Mouse (Mus musculus) spleen, embryonic (tissue): ENCODE results near the gene Sacm1l.

Experiments used
- CTCF ChIA-PET: fragments of 350-600 bp; sonication (Branson Sonifier 250); formaldehyde crosslinking; loops from one replicate; lab custom pipeline; 2022; lab: Charles Lee

Gene Sacm1l

GRCm38 (mm10) chr9:123507380-123507779, 22.2 kb upstream of the Sacm1l start:
- CTCF ChIA-PET: interaction anchor here (0.6 kb wide), 1 partner anchor 10 kb away, joined by 3 read pairs; no protein-coding TSS in a partner anchor

- CTCF ChIA-PET: interaction anchor here (0.9 to 1.2 kb wide), 3 partner anchors 11 to 33 kb away, joined by 3 to 8 read pairs (median 3); no protein-coding TSS in a partner anchor
Observed at GRCm38 (mm10) chr9:123508986-123509385, 20.6 kb upstream of the Sacm1l start.

- CTCF ChIA-PET: interaction anchor here (0.8 to 1.2 kb wide), 3 partner anchors 14 to 28 kb away, joined by 3 to 39 read pairs (median 8); no protein-coding TSS in a partner anchor
Observed at GRCm38 (mm10) chr9:123509638-123510604, 19.6 kb upstream of the Sacm1l start.

- CTCF ChIA-PET: interaction anchor here (1.2 to 1.5 kb wide), 2 partner anchors 13 to 18 kb away, joined by 3 read pairs; no protein-coding TSS in a partner anchor
Observed at GRCm38 (mm10) chr9:123510926-123511325, 18.6 kb upstream of the Sacm1l start.

GRCm38 (mm10) chr9:123512482-123512881, 17.1 kb upstream of the Sacm1l start:
- CTCF ChIA-PET: interaction anchor here (0.6 to 1.5 kb wide), 3 partner anchors 14 to 292 kb away, joined by 3 to 8 read pairs (median 5); no protein-coding TSS in a partner anchor

- CTCF ChIA-PET: interaction anchor here (0.6 kb wide), 2 partner anchors 14 to 417 kb away, joined by 4 to 6 read pairs; no protein-coding TSS in a partner anchor
Observed at GRCm38 (mm10) chr9:123515087-123515486, 14.5 kb upstream of the Sacm1l start.

GRCm38 (mm10) chr9:123516641-123517385, 12.7 kb upstream of the Sacm1l start:
- CTCF ChIA-PET: no interaction called here

- CTCF ChIA-PET: interaction anchor here (0.7 to 1.2 kb wide), 4 partner anchors 11 to 38 kb away, joined by 3 read pairs; no protein-coding TSS in a partner anchor
Observed at GRCm38 (mm10) chr9:123518969-123519894, 10.3 kb upstream of the Sacm1l start.

- CTCF ChIA-PET: no interaction called here
Observed at GRCm38 (mm10) chr9:123520735-123521134, 8.8 kb upstream of the Sacm1l start.

GRCm38 (mm10) chr9:123523676-123524075, 5.9 kb upstream of the Sacm1l start:
- CTCF ChIA-PET: interaction anchor here (0.7 to 1.1 kb wide), 2 partner anchors 13 to 74 kb away, joined by 3 read pairs; no protein-coding TSS in a partner anchor

- CTCF ChIA-PET: interaction anchor here (0.6 to 1.7 kb wide), 7 partner anchors 28 to 1894 kb away, joined by 3 to 7 read pairs (median 4); no protein-coding TSS in a partner anchor
Observed at GRCm38 (mm10) chr9:123525095-123525494, 4.5 kb upstream of the Sacm1l start.

- CTCF ChIA-PET: interaction anchor here (1.7 kb wide), 1 partner anchor 47 kb away, joined by 7 read pairs; no protein-coding TSS in a partner anchor
Observed at GRCm38 (mm10) chr9:123526502-123526901, 3.1 kb upstream of the Sacm1l start.

GRCm38 (mm10) chr9:123528087-123528925, 1.3 kb upstream of the Sacm1l start:
- CTCF ChIA-PET: interaction anchor here (0.8 kb wide), 1 partner anchor 69 kb away, joined by 3 read pairs; no protein-coding TSS in a partner anchor

GRCm38 (mm10) chr9:123528926-123529295, 648 bp upstream of the Sacm1l start:
- CTCF ChIA-PET: interaction anchor here (0.8 to 0.9 kb wide), 2 partner anchors 10 to 69 kb away, joined by 3 read pairs; no protein-coding TSS in a partner anchor

GRCm38 (mm10) chr9:123530158-123530475, 558 bp downstream of the Sacm1l start:
- CTCF ChIA-PET: interaction anchor here (0.6 kb wide), 1 partner anchor 20 kb away, joined by 39 read pairs; no protein-coding TSS in a partner anchor

- CTCF ChIA-PET: interaction anchor here (0.6 kb wide), 1 partner anchor 49 kb away, joined by 23 read pairs; no protein-coding TSS in a partner anchor
Observed at GRCm38 (mm10) chr9:123530566-123531130, 1.1 kb downstream of the Sacm1l start.

GRCm38 (mm10) chr9:123531234-123531633, 1.7 kb downstream of the Sacm1l start:
- CTCF ChIA-PET: interaction anchor here (0.6 kb wide), 1 partner anchor 50 kb away, joined by 23 read pairs; no protein-coding TSS in a partner anchor

- CTCF ChIA-PET: no interaction called here
Observed at GRCm38 (mm10) chr9:123536613-123537012, 7.1 kb downstream of the Sacm1l start.

GRCm38 (mm10) chr9:123538189-123538588, 8.6 kb downstream of the Sacm1l start:
- CTCF ChIA-PET: no interaction called here
